Mouse (Mus musculus) cerebellum, adult 2 months (tissue): Measurements from ENCODE around the gene Cysltr2.

Source experiments
- CTCF ChIP-seq: fragments of 200-500 bp; IDR thresholded peaks from 2 replicates; pipeline ENCODE4 v1.5.1; 2011; ENCODE audit warnings: low read depth, mild to moderate bottlenecking, control low read depth, low read length, moderate library complexity, borderline replicate concordance; ENCODE audit not compliant: insufficient read depth
- POLR2A ChIP-seq: fragments of 200-500 bp; IDR thresholded peaks from 2 replicates; pipeline ENCODE4 v1.6.1; 2011; ENCODE audit warnings: low read length, control low read depth, borderline replicate concordance; ENCODE audit not compliant: insufficient read depth

DNA sequence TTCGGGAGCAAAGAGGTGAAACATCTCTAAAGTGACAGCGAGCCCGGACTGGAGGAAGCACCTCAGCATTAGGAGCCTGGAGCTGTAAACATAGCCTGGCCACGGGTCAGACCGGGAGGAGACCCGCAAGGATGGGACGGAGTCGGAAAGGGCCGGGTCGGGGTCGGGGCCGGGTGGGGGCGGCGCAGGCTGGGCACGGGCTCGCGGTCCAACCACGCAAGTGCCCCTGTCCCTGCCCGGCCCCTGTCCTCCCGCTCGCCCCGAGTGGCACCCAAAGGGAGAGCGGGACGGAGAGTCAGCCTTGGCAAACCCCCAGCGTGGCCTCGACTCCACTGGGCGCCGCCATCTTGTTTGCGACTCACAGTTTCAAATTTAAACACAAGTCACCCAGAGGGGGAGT lies 68.8 kb downstream of the Cysltr2 start:
- TF ChIP-seq CTCF = no peak
- TF ChIP-seq POLR2A = no peak
